ENCODE assay signal across 20 mouse cellular contexts in genomic region chr8:72901591-72901990, GRCm38 (mm10).
"Had no signal": no experiment of that assay in that cellular context is flagged by ENCODE, and none has a peak within 500 bp of the region (broad histone marks: within the 10 kb centered on the region; RNA-seq: fewer than 3 reads in every experiment).

No protein-coding gene starts in this region.

- H3K27ac ChIP-seq: liver, embryonic 15.5 days; lung, embryonic 15.5 days; midbrain, embryonic 13.5 days; neural tube, embryonic 13.5 days; neural tube, embryonic 15.5 days had no signal

- H3K27me3 ChIP-seq: liver, embryonic 15.5 days; lung, embryonic 15.5 days; midbrain, embryonic 13.5 days; neural tube, embryonic 13.5 days; neural tube, embryonic 15.5 days had no signal

- ATAC-seq: liver, postnatal 0 days; lung, postnatal 0 days; midbrain, embryonic 13.5 days had no signal

- DNase-seq: liver, postnatal 0 days; lung, adult 2 months; lung, postnatal 14 days; lung, postnatal 36 days; retina, postnatal 1 day; right cerebral cortex, adult 18-20 months; right cerebral cortex, postnatal 25 days; right cerebral cortex, postnatal 4 days; spleen, adult 18-20 months; thymus, adult 18-20 months; thymus, postnatal 14 days; thymus, postnatal 36 days had no signal

- H3K9me3 ChIP-seq: liver, embryonic 15.5 days; lung, embryonic 15.5 days; midbrain, embryonic 13.5 days; neural tube, embryonic 13.5 days; neural tube, embryonic 15.5 days had no signal

- H3K4me2 ChIP-seq: liver, embryonic 15.5 days; lung, embryonic 15.5 days; midbrain, embryonic 11.5 days; midbrain, embryonic 13.5 days; neural tube, embryonic 13.5 days; neural tube, embryonic 15.5 days had no signal

- H3K9ac ChIP-seq: liver, embryonic 15.5 days; liver, postnatal 0 days; lung, embryonic 15.5 days; midbrain, embryonic 13.5 days; neural tube, embryonic 13.5 days; neural tube, embryonic 15.5 days had no signal

- H3K36me3 ChIP-seq: liver, embryonic 15.5 days; lung, embryonic 15.5 days; midbrain, embryonic 13.5 days; neural tube, embryonic 13.5 days; neural tube, embryonic 15.5 days had no signal

- H3K4me3 ChIP-seq: liver, embryonic 15.5 days; lung, embryonic 15.5 days; midbrain, embryonic 13.5 days; myocyte; neural tube, embryonic 13.5 days; neural tube, embryonic 15.5 days had no signal

- H3K4me1 ChIP-seq: liver, embryonic 15.5 days; lung, embryonic 15.5 days; midbrain, embryonic 13.5 days; neural tube, embryonic 13.5 days; neural tube, embryonic 15.5 days had no signal
